Mouse (Mus musculus) monocyte, adult 2 months (primary cell): Measurements from ENCODE around the gene Ace.
"Not testable (repeated sequence)": the region's sequence is repeated elsewhere in the genome, so short reads cannot be mapped to it uniquely, and the experiment has no call there.

Experiments used
- DNase-seq, 2 experiments: peaks; one replicate each; pipeline ENCODE4 v3.0.0; 2022; ENCODE audit warnings: low spot score in 2 of 2, low read depth in 1 of 2

The Ace gene

GRCm38 (mm10) chr11:105987446-105987845 is 19.7 kb downstream of the Ace start:
- DNase-seq, result no peak

DNA sequence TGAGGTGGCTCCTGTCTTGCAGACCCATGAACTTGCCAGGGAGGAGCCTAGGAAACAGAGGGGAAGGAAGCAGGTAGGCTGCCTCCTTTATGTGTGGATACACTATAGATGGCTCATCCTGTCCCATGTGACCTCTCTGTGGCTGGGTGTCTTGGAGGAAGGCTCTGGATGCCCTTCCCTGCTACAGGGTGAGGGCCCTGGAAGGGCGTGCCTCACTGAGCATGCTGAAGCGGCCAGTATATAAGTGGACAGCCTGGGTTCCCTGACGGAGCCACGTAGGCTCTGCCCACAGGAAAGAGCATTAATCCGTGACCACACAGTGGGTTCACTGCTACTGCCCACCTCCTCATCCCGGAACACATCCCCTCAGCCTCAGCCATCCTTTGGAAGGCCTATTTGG is 21.7 kb downstream of the Ace start:
- peak in 1 of 2 experiments; percentile 40 for DNase-seq

DNA sequence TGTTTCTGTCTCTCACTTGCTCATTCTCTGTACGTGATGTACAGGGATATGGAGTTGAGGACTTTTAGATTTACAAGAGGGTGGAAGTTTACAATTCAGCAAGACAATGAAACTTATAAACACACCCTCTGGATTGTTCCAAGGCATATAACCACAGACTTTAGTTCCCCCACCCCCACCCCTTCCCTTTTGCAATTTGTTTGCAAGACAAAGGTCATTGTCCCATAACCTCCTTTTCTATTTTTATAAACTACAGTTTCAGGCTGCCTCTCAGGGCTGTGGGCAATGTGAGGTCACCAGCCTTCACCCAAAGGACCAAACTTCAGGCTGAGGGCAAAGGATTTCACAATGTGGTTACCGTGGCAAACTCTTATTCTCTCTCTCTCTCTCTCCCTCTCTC is 22.5 kb downstream of the Ace start:
- DNase-seq, result peak; percentile 20 to 33

DNA sequence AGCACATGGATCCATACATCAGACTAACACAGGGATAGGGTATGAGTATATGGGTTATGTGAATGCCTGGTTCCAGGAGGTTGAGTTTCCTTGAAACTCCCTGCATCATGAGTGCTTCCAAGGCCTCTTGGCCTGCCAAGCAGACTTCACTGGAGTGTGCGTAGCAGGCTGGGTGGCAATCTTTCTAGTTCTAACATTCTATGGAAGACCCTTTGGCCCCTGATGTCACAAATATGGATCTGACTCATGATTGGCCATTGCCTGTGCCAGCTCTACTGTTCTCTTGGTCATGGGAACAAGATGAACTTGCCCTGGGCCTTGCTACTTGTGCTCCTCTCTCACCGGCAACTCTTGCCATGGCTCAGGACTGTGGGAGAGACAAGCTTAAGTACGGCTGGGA is 26.6 kb downstream of the Ace start, which contains the start of gene Ace3:
Gene Ace3 (plus strand): TSS at position 301 of the 400 bp plus-strand sequence.
- DNase-seq, result no peak

DNA sequence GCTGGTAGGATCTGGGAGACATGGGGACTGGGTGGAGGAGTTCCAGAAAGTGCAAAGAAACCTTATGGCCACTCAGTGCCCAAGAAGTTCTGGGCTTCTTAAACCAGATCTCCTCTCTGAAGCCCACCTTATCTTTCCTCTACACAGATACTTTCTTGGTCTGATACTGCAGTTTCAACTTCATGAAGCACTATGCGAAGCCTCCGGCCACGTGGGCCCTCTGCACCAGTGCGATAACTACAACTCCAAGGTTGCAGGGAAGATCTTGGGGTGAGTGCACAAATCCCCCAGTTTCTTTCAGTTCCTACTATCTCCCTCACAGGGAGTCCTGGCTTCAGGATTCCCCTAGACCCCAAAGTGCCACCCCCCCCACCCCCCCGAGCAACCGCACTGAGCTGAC is 32.3 kb downstream of the Ace start:
- DNase-seq, result no peak

DNA sequence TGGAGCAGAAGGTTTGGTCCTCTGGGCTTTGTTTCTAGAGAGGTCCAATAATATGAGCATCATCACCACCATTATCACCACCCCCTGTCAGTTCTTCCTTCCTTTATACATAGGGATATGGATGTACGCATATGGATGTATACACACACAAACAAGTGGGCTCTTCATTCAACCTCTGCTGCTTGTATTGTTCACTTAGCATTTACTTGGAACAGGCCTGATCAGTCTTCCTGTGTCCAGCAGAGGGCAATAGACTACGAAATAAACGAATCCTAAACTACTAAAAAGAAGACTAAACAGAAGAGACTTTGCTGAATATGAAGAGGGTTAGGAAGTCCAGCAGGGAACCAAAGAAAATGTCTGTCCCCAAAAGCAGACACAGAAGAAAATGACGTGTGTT is 34.0 kb downstream of the Ace start:
- no peak for DNase-seq

GRCm38 (mm10) chr11:106004576-106004975 is 36.8 kb downstream of the Ace start:
- DNase-seq, result no peak

- DNase-seq, result no peak
These were observed 38.2 kb downstream of the Ace start for GRCm38 (mm10) chr11:106005970-106006369.

- peak in 1 of 2 experiments; percentile 44 for DNase-seq
These were observed 40.1 kb downstream of the Ace start, which contains the start of gene Kcnh6 for GRCm38 (mm10) chr11:106007821-106008220. Gene Kcnh6, plus strand, starts transcription at chr11:106008124.

DNA sequence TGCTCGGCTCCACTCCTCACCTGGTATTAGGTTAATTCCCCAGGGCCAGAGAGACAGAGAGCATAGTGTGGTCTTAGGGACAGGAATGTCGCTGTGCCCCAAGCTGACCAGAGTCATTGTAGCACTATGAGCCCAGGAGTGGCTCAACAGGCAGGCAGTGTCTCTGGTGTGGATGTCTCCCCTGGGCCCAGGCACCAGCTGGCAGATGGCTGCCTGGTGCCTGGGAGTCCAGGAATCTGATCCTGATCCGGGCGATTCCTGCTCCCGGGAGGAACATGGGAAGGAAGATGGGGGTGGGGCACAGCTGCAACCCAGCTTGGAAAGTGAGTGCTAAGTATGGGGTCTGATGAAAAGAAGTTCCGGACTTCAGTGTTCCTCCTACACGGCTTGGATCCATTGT is 45.0 kb downstream of the Ace start:
- no peak for DNase-seq

- DNase-seq, result no peak
These were observed 45.9 kb downstream of the Ace start for GRCm38 (mm10) chr11:106013556-106014225.

DNA sequence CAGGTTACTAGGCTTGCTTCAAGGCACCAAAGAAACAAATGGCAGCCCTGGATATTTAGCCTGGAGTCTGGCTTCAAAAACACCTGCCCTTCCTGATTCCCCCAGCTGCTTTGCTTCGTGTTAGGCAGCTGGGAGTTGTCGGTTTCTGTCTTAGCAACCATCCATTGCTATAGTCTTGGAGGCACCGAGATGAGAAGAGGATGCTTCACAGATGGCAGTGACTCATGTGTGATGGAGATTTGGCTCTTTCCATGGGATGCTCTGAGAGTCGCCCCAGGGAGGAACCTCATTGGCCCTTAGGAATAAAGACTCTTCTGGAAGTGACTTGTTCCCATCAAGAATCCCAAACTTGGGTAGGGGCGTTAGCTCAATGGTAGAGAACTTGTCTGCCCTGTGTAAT is 48.7 kb downstream of the Ace start:
- no peak for DNase-seq

- DNase-seq, result no peak
These were observed 52.5 kb downstream of the Ace start for GRCm38 (mm10) chr11:106020051-106020763.

- DNase-seq, result no peak
These were observed 58.0 kb downstream of the Ace start for GRCm38 (mm10) chr11:106025774-106026173.

DNA sequence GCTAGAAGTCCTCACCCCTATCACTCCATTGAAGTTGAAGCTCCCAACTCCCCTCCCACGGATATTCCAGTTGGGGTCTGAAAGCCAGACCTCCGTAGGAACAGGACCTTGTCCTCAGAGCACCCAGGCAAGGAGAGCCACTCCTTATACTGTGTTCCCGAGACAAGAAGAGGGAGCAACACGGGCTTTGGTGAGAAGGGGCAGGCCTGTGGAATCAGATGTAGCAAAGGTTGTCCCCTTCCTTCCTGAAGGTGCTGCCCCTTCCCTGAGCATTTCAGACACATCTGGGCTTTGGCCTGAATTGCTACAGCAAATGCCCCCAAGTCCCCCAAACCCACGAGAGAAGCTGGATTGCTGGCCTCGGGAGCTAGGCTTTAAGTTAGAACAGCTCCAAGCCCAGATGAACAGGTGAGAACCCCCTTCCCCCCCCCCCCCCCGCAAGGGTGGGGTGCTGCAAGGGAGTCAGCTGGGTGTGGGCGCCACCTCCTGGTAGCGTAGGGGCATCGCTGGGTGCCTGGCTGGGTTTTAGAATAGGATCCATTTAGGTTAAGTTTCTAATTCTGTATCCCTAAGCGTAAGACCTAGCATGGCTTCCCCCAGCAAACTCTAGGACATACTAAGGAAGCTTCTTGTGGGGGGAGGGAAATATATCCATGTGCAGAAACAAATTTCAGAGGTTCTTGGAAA is 58.9 kb downstream of the Ace start:
- DNase-seq, result no peak

DNA sequence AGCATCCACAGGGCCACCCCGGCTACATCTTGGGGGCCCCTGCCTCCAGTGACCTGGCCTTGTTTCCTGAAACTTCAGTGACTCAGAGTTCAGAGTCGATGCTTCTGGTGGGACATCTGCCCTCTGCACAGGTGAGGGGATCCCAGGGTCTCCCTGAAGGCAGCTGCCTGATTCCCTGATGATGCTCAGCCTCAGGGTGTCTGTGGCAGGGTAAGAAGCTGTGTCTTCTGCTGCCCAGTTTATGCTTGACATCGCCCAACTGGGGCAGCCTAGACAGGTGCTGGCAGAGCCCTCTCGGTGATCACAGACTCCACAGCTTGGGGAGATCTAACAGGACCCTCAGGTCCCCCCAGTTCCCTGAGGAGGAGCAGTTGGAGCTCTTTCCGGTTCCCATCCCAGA is 59.9 kb downstream of the Ace start:
- DNase-seq, result no peak

- not testable (repeated sequence) for DNase-seq
These were observed 64.3 kb downstream of the Ace start for GRCm38 (mm10) chr11:106032074-106032473.

DNA sequence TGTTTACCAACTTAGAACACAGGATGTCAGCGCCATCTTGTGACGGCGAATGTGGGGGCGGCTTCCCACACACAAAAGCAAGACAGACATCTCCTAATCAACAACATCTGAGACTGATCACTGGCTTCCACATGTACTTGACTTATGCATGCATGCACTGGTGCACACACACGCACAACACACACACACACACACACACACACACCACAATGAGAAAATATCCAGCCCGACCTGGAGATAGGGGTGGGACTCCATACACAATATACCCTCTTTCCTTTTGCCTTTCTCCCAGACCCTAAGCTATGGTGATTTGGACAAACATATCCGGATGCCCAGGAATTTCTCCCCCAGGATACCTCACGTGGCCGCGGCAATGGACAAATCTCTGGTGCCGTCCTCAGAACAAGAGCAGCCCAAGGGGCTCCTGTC is 65.8 kb downstream of the Ace start:
- peak in 1 of 2 experiments; percentile 32 for DNase-seq

DNA sequence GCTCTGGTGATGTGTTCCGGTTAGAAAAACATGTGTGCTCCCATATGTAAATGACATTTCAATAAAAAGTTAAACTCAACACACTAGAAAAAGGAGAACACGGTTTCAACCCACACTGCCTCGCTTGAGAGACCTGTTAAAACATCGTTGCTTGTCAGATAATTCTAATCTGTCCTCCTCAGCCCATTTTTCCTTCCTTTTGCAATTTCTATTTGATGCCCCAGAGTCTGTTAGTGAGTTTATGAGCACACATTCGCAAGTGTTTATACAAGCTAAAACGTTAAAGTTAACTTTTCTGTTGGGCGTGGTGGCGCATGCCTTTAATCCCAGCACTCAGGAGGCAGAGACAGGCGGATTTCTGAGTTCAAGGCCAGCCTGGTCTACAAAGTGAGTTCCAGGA is 67.2 kb downstream of the Ace start:
- DNase-seq, result no peak

- DNase-seq, result peak; percentile 90 to 95
These were observed 69.0 kb downstream of the Ace start, which contains the start of gene Dcaf7 for GRCm38 (mm10) chr11:106036548-106037417. Gene Dcaf7, plus strand, starts transcription at chr11:106036872.

- no peak for DNase-seq
These were observed 69.6 kb downstream of the Ace start for GRCm38 (mm10) chr11:106037418-106037751.
